Mouse (Mus musculus) forebrain, embryonic 14.5 days (tissue): ENCODE data around the gene Olfr1053. TPM values are rescaled to one million over a fixed set of nuclear protein-coding genes. Genes with fewer than 3 reads are reported as not detected.
"Not testable (repeated sequence)": the region's sequence is repeated elsewhere in the genome, so short reads cannot be mapped to it uniquely, and the experiment has no call there.

Experiments used
- ATAC-seq: fragments of 200-750 bp; cut with Nextera tagmentation; 2 replicates; pipeline ENCODE4 v1.8.0; 2017; ENCODE audit warnings: mild to moderate bottlenecking, moderate library complexity
- DNase-seq: peaks from one replicate; pipeline ENCODE4 v3.0.0-alpha.2; 2015; ENCODE audit warnings: low spot score
- H3K27ac ChIP-seq: fragments of 300-500 bp; sonication (generic); 2 replicates; pipeline ENCODE4 v1.5.1; 2014; ENCODE audit warnings: low read depth, mild to moderate bottlenecking, control low read depth, low read length, moderate library complexity
- H3K27me3 ChIP-seq: fragments of 300-500 bp; sonication (generic); replicated peaks from 2 replicates; pipeline ENCODE4 v1.6.1; 2014; ENCODE audit warnings: low read length, control low read depth, mixed read lengths; ENCODE audit not compliant: control insufficient read depth, insufficient read depth
- H3K36me3 ChIP-seq: fragments of 300-500 bp; sonication (generic); 2 replicates; pipeline ENCODE4 v1.6.1; 2014; ENCODE audit warnings: low read length, control low read depth; ENCODE audit not compliant: control insufficient read depth, insufficient read depth
- H3K4me1 ChIP-seq: fragments of 300-500 bp; sonication (generic); 2 replicates; pipeline ENCODE4 v1.6.1; 2014; ENCODE audit warnings: antibody characterized with exemption, low read length, control low read depth; ENCODE audit not compliant: control insufficient read depth, insufficient read depth
- H3K4me2 ChIP-seq: fragments of 300-500 bp; sonication (generic); 2 replicates; pipeline ENCODE4 v1.6.1; 2014; ENCODE audit warnings: mild to moderate bottlenecking, control low read depth, low read length
- H3K4me3 ChIP-seq: fragments of 300-500 bp; sonication (generic); 2 replicates; pipeline ENCODE4 v1.5.1; 2014; ENCODE audit warnings: low read depth, low read length, control low read depth
- H3K9ac ChIP-seq: fragments of 300-500 bp; sonication (generic); 2 replicates; pipeline ENCODE4 v1.6.1; 2014; ENCODE audit warnings: mild to moderate bottlenecking, low read length, control low read depth, moderate library complexity
- H3K9me3 ChIP-seq: fragments of 300-500 bp; sonication (generic); replicated peaks from 2 replicates; pipeline ENCODE4 v1.6.1; 2016; ENCODE audit warnings: low read length, control low read depth, mixed read lengths; ENCODE audit not compliant: control insufficient read depth
- WGBS: fragments of 180-500 bp; shearing (Covaris S2); extraction: QIAGEN DNeasy Blood & Tissue Kit; methylation state at CpG from one replicate; pipeline ENCODE4 v1.1.7; 2014; 5-methylcytosine and 5-hydroxymethylcytosine counted together
- polyA plus RNA-seq: library from polyadenylated mRNA; unstranded; fragments of >200 nt; fragmentation: Nextera tagmentation; extraction: Ambion mirVana; gene quantifications from 2 replicates; pipeline ENCODE4 v1.2.1, GENCODE M21; 2014

The Olfr1053 gene
- not detected in 2 replicates for polyA plus RNA-seq

- Histone ChIP-seq H3K27me3 (no peaks in the 10 kb centered on the region), H3K9ac (no peak within 1 kb of the TSS), H3K4me1 (no peaks in the 10 kb centered on the region), H3K4me3 (no peak within 1 kb of the TSS), H3K4me2 (no peak within 1 kb of the TSS), H3K9me3 (no peaks in the 10 kb centered on the region), H3K27ac (no peak within 1 kb of the TSS), H3K36me3 (no peaks in the 10 kb centered on the region)
- 67% methylated on average over 3 of the region's 3 CpGs for WGBS
- ATAC-seq = no peak
- no peak for DNase-seq
Measured at GRCm38 (mm10) chr2:86315184-86315583, at the start of gene Olfr1053. Gene Olfr1053, minus strand, starts transcription at chr2:86315284.

GRCm38 (mm10) chr2:86362369-86362768 is 47.3 kb upstream of the Olfr1053 start, which contains the start of gene Olfr1056:
Gene Olfr1056, minus strand, starts transcription at chr2:86362469.
- Histone ChIP-seq H3K27me3 (no peaks in the 10 kb centered on the region), H3K9me3 (no peaks in the 10 kb centered on the region), H3K4me3 (no peak within 1 kb of the TSS), H3K4me2 (no peak within 1 kb of the TSS), H3K4me1 (no peaks in the 10 kb centered on the region), H3K36me3 (no peaks in the 10 kb centered on the region), H3K9ac (no peak within 1 kb of the TSS), H3K27ac (no peak within 1 kb of the TSS)
- ATAC-seq (no peak), DNase-seq (no peak)

- 86% methylated on average over 1 of the region's 1 CpGs for WGBS
- not testable (repeated sequence) for H3K4me1 ChIP-seq, ATAC-seq, H3K9ac ChIP-seq, H3K36me3 ChIP-seq, H3K4me3 ChIP-seq, H3K27ac ChIP-seq, H3K9me3 ChIP-seq, H3K27me3 ChIP-seq, H3K4me2 ChIP-seq
- DNase-seq = peak; percentile 48
Measured at GRCm38 (mm10) chr2:86351751-86352150, 36.7 kb upstream of the Olfr1053 start.

GRCm38 (mm10) chr2:86350184-86350583 is 35.1 kb upstream of the Olfr1053 start, which contains the start of gene Olfr1055:
Gene Olfr1055, minus strand, starts transcription at chr2:86350284.
- Histone ChIP-seq H3K36me3 (no peaks in the 10 kb centered on the region), H3K4me1 (no peaks in the 10 kb centered on the region), H3K27me3 (no peaks in the 10 kb centered on the region), H3K27ac (no peak within 1 kb of the TSS), H3K9ac (no peak within 1 kb of the TSS), H3K4me2 (no peak within 1 kb of the TSS), H3K9me3 (no peaks in the 10 kb centered on the region), H3K4me3 (no peak within 1 kb of the TSS)
- no peak for ATAC-seq
- WGBS = 89% methylated on average over 5 of the region's 5 CpGs
- no peak for DNase-seq

GRCm38 (mm10) chr2:86335333-86335732 is 20.2 kb upstream of the Olfr1053 start, which contains the start of gene Olfr1054:
Gene Olfr1054, minus strand, starts transcription at chr2:86335433.
- Histone ChIP-seq H3K36me3 (no peaks in the 10 kb centered on the region), H3K27me3 (no peaks in the 10 kb centered on the region), H3K9me3 (no peaks in the 10 kb centered on the region), H3K4me3 (no peak within 1 kb of the TSS), H3K27ac (no peak within 1 kb of the TSS), H3K9ac (no peak within 1 kb of the TSS), H3K4me2 (no peak within 1 kb of the TSS), H3K4me1 (no peaks in the 10 kb centered on the region)
- WGBS = 87% methylated on average over 3 of the region's 3 CpGs
- DNase-seq = no peak
- no peak for ATAC-seq

- ATAC-seq (no peak), DNase-seq (no peak)
Measured at GRCm38 (mm10) chr2:86292155-86292554, 22.9 kb downstream of the Olfr1053 start, which contains the start of gene Olfr1052. Gene Olfr1052, plus strand, starts transcription at chr2:86292455.

GRCm38 (mm10) chr2:86278988-86279387 is 36.1 kb downstream of the Olfr1053 start, which contains the start of gene Olfr1051:
Gene Olfr1051, minus strand, starts transcription at chr2:86279088.
- H3K4me1 ChIP-seq, H3K4me3 ChIP-seq, H3K9me3 ChIP-seq, H3K36me3 ChIP-seq, ATAC-seq, H3K4me2 ChIP-seq, H3K27me3 ChIP-seq, DNase-seq, H3K27ac ChIP-seq, H3K9ac ChIP-seq: not testable (repeated sequence)

More at GRCm38 (mm10) chr2:86292155-86292554, 22.9 kb downstream of the Olfr1053 start, which contains the start of gene Olfr1052:
- H3K27me3 ChIP-seq = no peaks in the 10 kb centered on the region
- H3K36me3 ChIP-seq = no peaks in the 10 kb centered on the region
- no peaks in the 10 kb centered on the region for H3K4me1 ChIP-seq
- no peak within 1 kb of the TSS for H3K4me2 ChIP-seq
- no peak within 1 kb of the TSS for H3K9ac ChIP-seq
- no peaks in the 10 kb centered on the region for H3K9me3 ChIP-seq
- H3K4me3 ChIP-seq = no peak within 1 kb of the TSS
- H3K27ac ChIP-seq = no peak within 1 kb of the TSS

Other genes with a start within 250 kb of the Olfr1053 start
- not detected in 2 replicates for gene Olfr1036, start 241.3 kb downstream of the Olfr1053 start, polyA plus RNA-seq
- gene Olfr1037, start 227.9 kb downstream of the Olfr1053 start, polyA plus RNA-seq = not detected in 2 replicates
- not detected in 2 replicates for gene Olfr1039, start 179.4 kb downstream of the Olfr1053 start, polyA plus RNA-seq
- gene Olfr1040, start 168.6 kb downstream of the Olfr1053 start, polyA plus RNA-seq = not detected in 2 replicates
- not detected in 2 replicates for gene Olfr1042, start 153.4 kb downstream of the Olfr1053 start, polyA plus RNA-seq
- gene Olfr1043, start 147.8 kb downstream of the Olfr1053 start, polyA plus RNA-seq = not detected in 2 replicates
- not detected in 2 replicates for gene Olfr1044, start 137.5 kb downstream of the Olfr1053 start, polyA plus RNA-seq
- gene Olfr52, start 129.6 kb downstream of the Olfr1053 start, polyA plus RNA-seq = not detected in 2 replicates
- gene Olfr1045, start 112.3 kb downstream of the Olfr1053 start, polyA plus RNA-seq = not detected in 2 replicates
- gene Olfr1046, start 96.0 kb downstream of the Olfr1053 start, polyA plus RNA-seq = not detected in 2 replicates
- not detected in 2 replicates for gene Olfr1047, start 83.9 kb downstream of the Olfr1053 start, polyA plus RNA-seq
- gene Olfr1048, start 75.0 kb downstream of the Olfr1053 start, polyA plus RNA-seq = not detected in 2 replicates
- gene Olfr1049, start 57.0 kb downstream of the Olfr1053 start, polyA plus RNA-seq = not detected in 2 replicates
- not detected in 2 replicates for gene Olfr1051, start 36.2 kb downstream of the Olfr1053 start, polyA plus RNA-seq
- not detected in 2 replicates for gene Olfr1052, start 22.8 kb downstream of the Olfr1053 start, polyA plus RNA-seq
- not detected in 2 replicates for gene Olfr1054, start 20.1 kb upstream of the Olfr1053 start, polyA plus RNA-seq
- not detected in 2 replicates for gene Olfr1055, start 35.0 kb upstream of the Olfr1053 start, polyA plus RNA-seq
- not detected in 2 replicates for gene Olfr1056, start 47.2 kb upstream of the Olfr1053 start, polyA plus RNA-seq
- not detected in 2 replicates for gene Olfr1057, start 63.1 kb upstream of the Olfr1053 start, polyA plus RNA-seq
- gene Olfr1058, start 73.3 kb upstream of the Olfr1053 start, polyA plus RNA-seq = not detected in 2 replicates
- gene Olfr1061, start 98.8 kb upstream of the Olfr1053 start, polyA plus RNA-seq = not detected in 2 replicates
- not detected in 2 replicates for gene Olfr1062, start 111.5 kb upstream of the Olfr1053 start, polyA plus RNA-seq
- gene Olfr1065, start 135.3 kb upstream of the Olfr1053 start, polyA plus RNA-seq = not detected in 2 replicates
- not detected in 2 replicates for gene Olfr1066, start 141.0 kb upstream of the Olfr1053 start, polyA plus RNA-seq
- gene Olfr228, start 172.1 kb upstream of the Olfr1053 start, polyA plus RNA-seq = not detected in 2 replicates
- gene Olfr1076, start 193.2 kb upstream of the Olfr1053 start, polyA plus RNA-seq = not detected in 2 replicates
- not detected in 2 replicates for gene Olfr1079, start 227.2 kb upstream of the Olfr1053 start, polyA plus RNA-seq
- gene Olfr1080, start 243.0 kb upstream of the Olfr1053 start, polyA plus RNA-seq = not detected in 2 replicates